Mouse (Mus musculus): ENCODE measurements around the gene Pth1r.

Pth1r gene

GRCm38 (mm10) chr9:110718071-110718470 lies 28.9 kb downstream of the Pth1r start:
- in situ Hi-C loops (cut with MseI, MboI): loop anchor here (5.0 kb wide), 1 partner anchor 64 kb away; no protein-coding TSS in a partner anchor

GRCm38 (mm10) chr9:110716775-110717174 lies 30.2 kb downstream of the Pth1r start:
- in situ Hi-C loops (cut with MseI, MboI): loop anchor here (5.0 kb wide), 1 partner anchor 66 kb away; no protein-coding TSS in a partner anchor

- in situ Hi-C loops (cut with MseI, MboI): loop anchor here (5.0 kb wide), 1 partner anchor 67 kb away; no protein-coding TSS in a partner anchor
Measured at GRCm38 (mm10) chr9:110715426-110715825, 31.5 kb downstream of the Pth1r start.

GRCm38 (mm10) chr9:110713389-110713788 lies 33.6 kb downstream of the Pth1r start:
- in situ Hi-C loops (cut with MseI, MboI): no loop called here

- in situ Hi-C loops (cut with MseI, MboI): no loop called here
Measured at GRCm38 (mm10) chr9:110712545-110712944, 34.4 kb downstream of the Pth1r start.

GRCm38 (mm10) chr9:110711996-110712395 lies 34.9 kb downstream of the Pth1r start:
- in situ Hi-C loops (cut with MseI, MboI): no loop called here

GRCm38 (mm10) chr9:110711532-110711931 lies 35.4 kb downstream of the Pth1r start:
- in situ Hi-C loops (cut with MseI, MboI): no loop called here

- in situ Hi-C loops (cut with MseI, MboI): no loop called here
Measured at GRCm38 (mm10) chr9:110709640-110710258, 37.2 kb downstream of the Pth1r start.

GRCm38 (mm10) chr9:110706784-110707183 lies 40.2 kb downstream of the Pth1r start:
- in situ Hi-C loops (cut with MseI, MboI): no loop called here

- in situ Hi-C loops (cut with MseI, MboI): no loop called here
Measured at GRCm38 (mm10) chr9:110703951-110704350, 43.0 kb downstream of the Pth1r start.

- in situ Hi-C loops (cut with MseI, MboI): no loop called here
Measured at GRCm38 (mm10) chr9:110702848-110703247, 44.1 kb downstream of the Pth1r start.

GRCm38 (mm10) chr9:110701114-110702032 lies 45.6 kb downstream of the Pth1r start:
- in situ Hi-C loops (cut with MseI, MboI): no loop called here

- in situ Hi-C loops (cut with MseI, MboI): no loop called here
Measured at GRCm38 (mm10) chr9:110699574-110699973, 47.4 kb downstream of the Pth1r start.

GRCm38 (mm10) chr9:110697465-110697864 lies 49.5 kb downstream of the Pth1r start:
- in situ Hi-C loops (cut with MseI, MboI): no loop called here

- in situ Hi-C loops (cut with MseI, MboI): no loop called here
Measured at GRCm38 (mm10) chr9:110696427-110696826, 50.5 kb downstream of the Pth1r start.

GRCm38 (mm10) chr9:110695165-110695755 lies 51.7 kb downstream of the Pth1r start:
- in situ Hi-C loops (cut with MseI, MboI): no loop called here

GRCm38 (mm10) chr9:110689261-110689779 lies 57.6 kb downstream of the Pth1r start:
- in situ Hi-C loops (cut with MseI, MboI): no loop called here

- in situ Hi-C loops (cut with MseI, MboI): no loop called here
Measured at GRCm38 (mm10) chr9:110687846-110688245, 59.1 kb downstream of the Pth1r start.

- in situ Hi-C loops (cut with MseI, MboI): no loop called here
Measured at GRCm38 (mm10) chr9:110687061-110687460, 59.9 kb downstream of the Pth1r start.

- in situ Hi-C loops (cut with MseI, MboI): no loop called here
Measured at GRCm38 (mm10) chr9:110686472-110686871, 60.5 kb downstream of the Pth1r start.

GRCm38 (mm10) chr9:110685591-110685990 lies 61.4 kb downstream of the Pth1r start:
- in situ Hi-C loops (cut with MseI, MboI): no loop called here

- in situ Hi-C loops (cut with MseI, MboI): no loop called here
Measured at GRCm38 (mm10) chr9:110685187-110685586, 61.8 kb downstream of the Pth1r start.
